Mouse (Mus musculus) frontal cortex, postnatal 14 days (tissue): ENCODE data around the gene Slc4a1ap.
"Not testable (repeated sequence)": the region's sequence is repeated elsewhere in the genome, so short reads cannot be mapped to it uniquely, and the experiment has no call there.

Experiments
- DNase-seq, 2 experiments: peaks; one replicate each; pipeline ENCODE4 v3.0.0; 2022; ENCODE audit warnings: low spot score in 2 of 2

Slc4a1ap gene

GRCm38 (mm10) chr5:31526354-31527116 is at the start of gene Slc4a1ap:
Slc4a1ap (plus strand) TSS chr5:31526995.
- DNase-seq, result peak; percentile 62 to 68

GRCm38 (mm10) chr5:31480536-31480935 is 46.3 kb upstream of the Slc4a1ap start:
- DNase-seq, result no peak

DNA sequence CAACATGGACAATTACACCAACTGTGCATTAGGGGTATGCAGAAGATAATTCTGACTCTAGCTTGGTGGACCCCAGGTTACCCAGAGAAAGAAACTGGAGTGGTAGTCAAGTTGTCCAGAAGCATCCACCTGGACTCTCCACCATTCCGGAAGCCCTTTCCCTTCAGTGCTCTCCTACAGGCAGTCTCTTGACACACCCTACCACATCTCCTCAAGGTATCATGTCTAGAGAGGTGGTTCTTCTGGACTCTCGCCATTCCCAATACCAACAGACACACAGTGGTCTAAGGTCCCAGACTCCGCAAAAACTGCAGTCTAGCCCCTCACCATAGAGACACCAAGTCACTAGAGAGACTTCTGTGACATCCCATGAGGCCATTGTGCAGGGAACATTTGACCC is 41.4 kb upstream of the Slc4a1ap start, which contains the start of gene 4930548H24Rik:
TSS of gene 4930548H24Rik (plus strand) at position 301 of the 400 bp plus-strand sequence.
- no peak for DNase-seq

GRCm38 (mm10) chr5:31487889-31488288 is 38.9 kb upstream of the Slc4a1ap start:
- no peak for DNase-seq

DNA sequence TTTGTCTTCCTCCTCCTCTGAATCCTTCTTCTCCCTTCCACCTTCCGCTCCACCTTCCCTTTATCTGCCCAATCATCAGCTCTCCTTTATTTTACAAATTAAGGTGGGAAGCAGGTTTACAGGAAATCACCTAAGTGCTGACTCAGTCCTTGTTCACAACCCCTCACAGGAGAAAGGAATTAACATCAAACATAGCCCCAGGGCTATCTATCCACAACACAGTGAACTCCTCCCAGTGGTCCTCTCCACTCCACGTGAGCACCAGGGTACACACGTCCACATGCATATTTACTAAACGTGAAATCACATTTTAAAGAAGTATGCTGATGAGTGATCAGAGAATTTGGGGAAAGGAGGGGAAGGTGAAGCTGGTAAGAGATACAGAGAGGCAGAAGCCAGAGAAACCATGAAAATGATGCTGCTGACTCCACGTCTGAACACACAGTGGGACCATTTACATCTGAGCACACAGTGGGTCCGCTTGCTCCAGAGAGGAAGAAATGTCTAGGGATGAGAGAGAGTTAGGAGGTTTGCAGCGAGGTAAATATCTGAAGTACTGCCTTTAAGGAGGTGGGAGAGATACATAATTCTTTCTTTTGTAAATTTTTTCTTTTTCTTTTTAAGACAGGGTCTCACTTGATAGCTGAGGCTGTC is 37.6 kb upstream of the Slc4a1ap start:
- no peak for DNase-seq

DNA sequence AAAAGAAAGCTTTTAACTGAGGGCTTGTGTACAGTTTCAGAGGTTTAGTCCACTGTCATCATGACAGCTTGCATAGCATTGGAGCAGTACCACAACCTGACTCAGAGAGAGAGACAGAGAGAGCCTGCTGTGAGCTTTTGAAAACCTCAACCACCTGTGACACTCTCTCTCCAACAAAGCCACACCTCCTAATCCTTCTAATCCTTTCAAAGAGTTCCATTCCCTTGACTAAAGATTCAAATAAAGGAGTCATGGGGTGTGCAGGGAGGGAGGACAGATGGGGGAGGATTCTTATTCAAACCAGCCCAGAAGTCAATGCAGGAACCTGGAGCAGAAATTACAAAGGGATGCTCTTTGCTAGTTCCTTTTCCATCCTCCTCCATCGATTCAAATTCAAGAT is 34.8 kb upstream of the Slc4a1ap start:
- DNase-seq, result no peak

DNA sequence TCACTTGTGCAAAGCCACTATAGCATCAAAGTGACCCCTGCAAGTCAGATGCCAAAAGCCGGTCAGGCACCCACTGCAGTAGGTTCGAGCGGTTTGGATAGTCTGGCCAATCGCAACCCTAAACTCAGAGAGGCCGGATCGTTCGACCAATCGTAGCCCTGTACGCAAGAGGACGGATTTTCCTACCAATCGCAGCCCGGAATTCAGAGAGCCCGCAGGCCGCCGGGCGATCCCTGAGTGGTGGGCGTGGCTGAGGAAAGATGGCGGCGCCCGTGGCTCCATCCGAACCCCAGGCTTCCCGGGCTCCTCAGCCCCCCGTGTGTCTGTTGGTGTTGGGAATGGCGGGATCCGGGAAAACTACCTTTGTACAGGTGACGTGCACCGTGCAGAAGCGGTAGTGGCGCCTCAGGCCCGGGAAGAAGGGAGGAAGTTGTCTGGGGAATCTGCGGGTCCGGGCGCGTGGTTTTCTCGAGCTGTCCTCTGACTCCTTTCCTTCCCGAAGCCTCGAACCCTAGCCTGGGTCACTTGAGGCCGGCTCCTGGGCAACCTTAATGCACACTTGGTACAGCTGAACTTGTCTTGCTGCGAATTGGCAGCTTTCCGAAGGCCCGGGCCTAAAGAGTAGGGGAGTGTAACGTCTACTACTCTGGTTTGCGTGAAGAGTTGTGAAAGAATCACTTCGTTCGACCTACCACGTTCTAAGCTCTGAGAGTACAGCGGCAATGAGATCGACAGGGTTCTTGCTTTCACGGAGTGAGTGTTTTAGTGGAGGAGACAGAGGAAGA is 32.1 kb upstream of the Slc4a1ap start, which contains the start of gene Gpn1:
TSS of gene Gpn1 (plus strand) at position 229 of the 785 bp plus-strand sequence.
- DNase-seq, result peak; percentile 84 to 91

GRCm38 (mm10) chr5:31504843-31505242 is 22.0 kb upstream of the Slc4a1ap start:
- DNase-seq, result no peak

DNA sequence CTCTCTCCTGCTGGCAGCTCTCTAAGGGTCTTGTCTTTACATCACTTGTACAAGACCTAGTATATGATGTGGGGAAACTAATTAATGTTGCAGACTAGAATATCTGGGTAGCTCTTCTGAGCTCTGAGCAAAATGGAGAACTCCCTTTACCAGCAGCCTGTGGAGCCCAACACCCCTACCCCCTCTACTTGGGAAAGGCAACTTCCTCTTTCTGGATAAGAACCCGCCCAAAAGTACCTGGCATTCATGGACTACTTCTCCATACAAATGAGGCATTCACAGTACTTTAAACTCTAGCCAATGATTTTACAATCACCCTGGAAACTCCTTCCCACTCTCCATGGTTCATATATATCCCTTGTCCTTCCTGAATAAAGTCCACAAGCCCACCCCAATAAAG is 14.3 kb upstream of the Slc4a1ap start:
- no peak for DNase-seq

DNA sequence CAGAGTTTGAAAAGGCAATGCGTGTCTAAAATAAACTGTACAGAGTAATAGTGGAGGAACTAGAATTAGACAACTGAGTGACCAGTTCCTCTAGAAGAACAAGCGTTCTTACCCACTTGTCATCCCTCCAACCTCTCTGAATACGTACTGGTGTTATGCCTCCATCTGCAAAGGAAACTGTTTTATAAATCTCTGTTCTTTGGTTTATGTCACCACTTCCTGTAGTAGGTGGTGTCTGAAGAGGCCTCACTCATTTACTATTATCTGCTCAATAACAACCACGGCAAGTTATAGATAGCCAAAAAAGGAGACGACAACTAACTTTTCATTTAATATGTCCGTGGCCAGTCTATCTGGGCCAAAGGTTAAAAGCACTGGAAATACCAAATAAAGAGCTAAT is 6.2 kb upstream of the Slc4a1ap start:
- no peak for DNase-seq

- DNase-seq, result no peak
These were observed 404 bp downstream of the Slc4a1ap start for GRCm38 (mm10) chr5:31527117-31527680.

DNA sequence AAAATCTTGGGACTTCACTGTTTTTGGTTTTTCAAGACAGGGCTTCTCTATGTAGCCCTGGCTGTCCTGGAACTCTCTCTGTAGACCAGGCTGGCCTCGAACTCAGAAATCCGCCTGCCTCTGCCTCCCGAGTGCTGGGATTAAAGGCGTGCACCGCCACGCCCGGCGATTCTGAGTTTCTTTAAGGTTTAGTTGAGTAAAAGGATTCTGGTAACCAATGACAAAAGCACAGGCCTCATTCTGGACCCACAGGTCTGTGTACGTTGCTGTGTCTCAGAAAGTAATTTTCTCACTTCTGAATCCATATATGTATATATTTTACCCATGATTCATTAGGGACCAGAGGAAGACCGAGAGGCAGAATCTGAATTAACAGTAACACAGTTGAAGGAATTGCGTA is 912 bp downstream of the Slc4a1ap start, which contains the start of gene Supt7l:
TSS of gene Supt7l (minus strand) at position 101 of the 400 bp plus-strand sequence.
- DNase-seq, result not testable (repeated sequence)

- no peak for DNase-seq
These were observed 1.8 kb downstream of the Slc4a1ap start for GRCm38 (mm10) chr5:31528560-31528959.

DNA sequence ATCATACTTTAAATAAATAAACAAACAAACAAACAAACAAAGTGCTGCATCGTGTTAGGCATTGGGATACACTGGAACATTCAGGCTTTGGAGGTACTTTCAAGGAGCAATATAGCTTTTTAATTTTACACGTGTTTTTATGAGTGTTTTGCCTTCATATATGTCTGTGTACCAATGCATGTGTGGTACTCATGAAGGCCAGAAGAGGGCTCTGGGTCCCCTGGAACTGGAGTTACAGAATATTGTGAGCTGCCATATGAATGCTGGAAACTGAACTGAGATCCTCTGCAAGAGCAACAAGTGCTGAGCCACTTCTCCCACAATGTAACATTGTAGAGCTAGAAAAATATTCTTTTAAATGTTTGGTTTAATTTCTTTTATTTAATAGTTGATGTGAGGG is 8.4 kb downstream of the Slc4a1ap start:
- no peak for DNase-seq

DNA sequence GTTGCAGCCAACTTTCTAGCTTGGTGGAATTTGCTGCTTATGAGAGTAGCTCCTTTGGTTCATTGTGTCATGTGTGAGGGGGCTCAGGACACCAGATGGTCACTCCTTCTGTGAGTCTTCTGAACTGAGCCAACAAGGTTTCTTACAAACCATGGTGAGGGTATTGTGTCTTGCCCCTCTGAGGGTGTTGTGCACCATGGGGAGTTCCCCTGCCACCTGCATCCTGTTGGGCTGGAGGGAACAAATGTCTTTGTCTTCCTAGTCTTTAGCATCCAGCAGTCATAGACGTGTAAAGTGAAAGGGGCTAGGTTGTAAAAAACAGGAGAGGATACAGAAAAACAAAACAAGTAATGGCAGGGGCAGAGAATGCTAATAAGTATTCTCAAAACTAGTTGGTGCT is 32.6 kb downstream of the Slc4a1ap start:
- no peak for DNase-seq

GRCm38 (mm10) chr5:31560352-31560751 is 33.6 kb downstream of the Slc4a1ap start:
- DNase-seq, result no peak

DNA sequence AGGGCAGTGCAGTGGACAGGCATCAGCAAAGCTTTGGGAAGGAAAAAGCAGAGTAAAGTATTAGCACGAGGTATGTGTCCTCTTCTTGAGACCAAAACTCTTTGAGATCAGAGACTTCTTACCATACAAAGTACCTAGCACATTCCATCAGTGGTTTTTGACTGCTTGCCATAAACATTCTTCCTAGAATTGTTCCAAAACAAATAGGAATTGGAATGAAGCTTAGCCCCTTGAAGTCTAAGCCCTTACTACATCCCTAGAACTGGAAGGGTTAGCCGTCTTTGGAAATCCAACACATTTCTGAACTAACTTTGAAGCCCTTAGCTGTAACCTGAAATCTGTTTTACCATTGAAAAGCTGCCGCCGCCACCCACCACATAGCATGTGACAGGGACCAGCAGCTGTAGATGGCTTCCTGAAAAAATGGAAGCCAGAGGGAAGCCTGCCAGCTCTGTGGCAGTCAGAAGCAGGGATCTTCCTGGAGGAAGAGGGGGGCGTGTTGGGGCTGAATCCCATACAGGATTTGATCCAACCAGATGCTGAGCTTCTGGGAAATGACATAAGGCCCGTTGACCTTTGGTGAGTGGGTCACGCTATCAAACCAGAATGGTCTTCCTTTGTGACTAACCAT is 35.4 kb downstream of the Slc4a1ap start:
- peak; percentile 39 to 47 for DNase-seq

DNA sequence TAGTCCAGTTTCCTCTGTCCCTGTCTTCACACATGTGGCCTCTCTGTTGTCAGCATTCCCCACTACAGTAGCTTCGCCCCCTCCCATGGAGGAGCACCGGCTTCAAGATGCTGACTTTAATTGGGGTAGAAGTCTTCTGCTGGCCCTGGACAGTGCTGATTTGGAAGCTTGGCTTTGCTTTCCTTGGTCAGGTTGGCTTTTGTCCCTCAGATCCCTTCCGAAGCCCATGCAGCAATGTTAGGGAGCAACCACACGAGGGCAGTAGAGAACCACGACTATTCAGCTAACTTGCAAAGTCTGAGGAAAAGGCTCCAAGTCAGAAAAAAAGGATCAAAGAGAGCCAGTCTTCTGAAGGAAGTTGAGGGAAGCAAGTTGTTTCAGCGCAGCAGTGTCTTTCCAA is 36.7 kb downstream of the Slc4a1ap start:
- DNase-seq, result peak in 1 of 2 experiments; percentile 66

GRCm38 (mm10) chr5:31563905-31564304 is 37.1 kb downstream of the Slc4a1ap start:
- no peak for DNase-seq

DNA sequence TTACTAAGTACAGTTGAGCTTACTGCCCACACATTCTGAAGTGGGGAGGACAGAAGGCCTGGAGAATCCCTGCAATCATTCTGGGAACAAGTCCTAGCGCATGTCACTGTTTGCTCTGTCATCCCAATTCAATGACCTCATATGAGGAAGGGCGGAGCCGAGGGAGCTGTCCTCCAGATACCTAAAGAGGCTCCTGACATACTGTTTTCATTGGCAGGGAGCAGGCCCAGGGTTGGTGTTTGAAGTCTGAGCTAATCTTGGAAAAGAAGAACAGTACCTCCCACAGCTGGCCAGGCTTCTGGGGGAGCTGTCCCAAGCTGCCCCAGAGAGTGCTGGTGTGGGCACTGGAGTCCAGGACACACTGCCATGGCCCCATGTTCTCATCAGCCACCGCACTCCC is 38.2 kb downstream of the Slc4a1ap start:
- DNase-seq, result no peak

DNA sequence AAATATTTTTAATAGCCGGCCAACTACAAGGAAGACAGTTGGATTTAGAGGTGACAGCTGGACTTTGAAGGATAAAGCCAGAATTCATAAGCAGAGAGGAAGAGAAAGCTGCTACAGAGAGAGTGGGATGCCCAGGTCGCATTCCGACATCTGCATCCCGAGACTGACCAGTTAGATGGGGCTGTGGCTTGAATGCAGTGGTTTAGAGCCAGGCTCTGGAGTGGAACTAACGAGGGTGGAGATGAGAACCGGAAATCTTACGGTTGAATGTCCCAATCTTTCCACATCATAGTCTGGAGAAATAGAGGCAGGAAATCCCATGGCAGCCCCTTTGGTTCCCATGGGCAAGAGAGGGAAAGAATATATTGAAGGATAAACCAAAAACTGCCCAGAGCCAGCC is 39.2 kb downstream of the Slc4a1ap start:
- DNase-seq, result no peak
